Mouse (Mus musculus) lung, postnatal 36 days (tissue): ENCODE measurements around the gene Ppp1r18.

Experiments
- DNase-seq: peaks from one replicate; pipeline ENCODE4 v3.0.0; 2022; ENCODE audit warnings: mixed read lengths

Gene Ppp1r18

DNA sequence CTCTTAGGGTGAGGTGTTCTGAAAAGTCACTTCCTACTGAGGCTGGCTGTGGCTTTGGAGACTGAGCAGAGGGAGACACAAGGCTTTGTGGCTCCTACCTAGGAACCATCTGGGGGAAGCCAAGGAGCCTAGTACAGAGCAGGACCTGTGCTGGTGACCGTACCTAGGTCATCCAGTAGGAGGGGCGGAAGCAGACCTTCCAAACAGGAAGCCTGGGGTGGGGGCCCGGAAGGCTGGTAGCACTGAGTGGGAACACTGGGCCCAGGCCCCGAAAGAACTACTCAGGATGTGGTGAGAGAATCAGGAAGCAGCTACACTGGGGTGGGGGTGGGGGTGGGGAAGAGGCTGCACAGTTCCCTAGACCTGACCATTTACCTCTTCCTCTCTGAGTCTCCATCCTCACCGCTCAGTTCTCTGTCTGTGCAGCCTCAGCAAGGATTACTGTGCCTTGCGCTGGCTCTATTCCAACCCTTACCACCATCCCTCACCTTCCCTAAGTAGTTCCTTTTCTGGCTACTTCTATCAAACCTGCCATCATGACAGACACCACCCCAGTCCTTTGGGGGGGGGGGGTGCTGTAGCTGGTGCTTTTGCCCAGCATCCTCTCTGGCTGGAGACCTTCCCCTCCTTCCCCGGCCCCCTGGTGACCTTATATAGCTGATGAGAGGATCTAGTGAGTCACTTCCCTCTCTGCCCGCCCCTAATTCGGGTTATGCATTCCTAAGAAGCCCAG lies 4.9 kb downstream of the Ppp1r18 start:
- DNase-seq: peak; percentile 91

DNA sequence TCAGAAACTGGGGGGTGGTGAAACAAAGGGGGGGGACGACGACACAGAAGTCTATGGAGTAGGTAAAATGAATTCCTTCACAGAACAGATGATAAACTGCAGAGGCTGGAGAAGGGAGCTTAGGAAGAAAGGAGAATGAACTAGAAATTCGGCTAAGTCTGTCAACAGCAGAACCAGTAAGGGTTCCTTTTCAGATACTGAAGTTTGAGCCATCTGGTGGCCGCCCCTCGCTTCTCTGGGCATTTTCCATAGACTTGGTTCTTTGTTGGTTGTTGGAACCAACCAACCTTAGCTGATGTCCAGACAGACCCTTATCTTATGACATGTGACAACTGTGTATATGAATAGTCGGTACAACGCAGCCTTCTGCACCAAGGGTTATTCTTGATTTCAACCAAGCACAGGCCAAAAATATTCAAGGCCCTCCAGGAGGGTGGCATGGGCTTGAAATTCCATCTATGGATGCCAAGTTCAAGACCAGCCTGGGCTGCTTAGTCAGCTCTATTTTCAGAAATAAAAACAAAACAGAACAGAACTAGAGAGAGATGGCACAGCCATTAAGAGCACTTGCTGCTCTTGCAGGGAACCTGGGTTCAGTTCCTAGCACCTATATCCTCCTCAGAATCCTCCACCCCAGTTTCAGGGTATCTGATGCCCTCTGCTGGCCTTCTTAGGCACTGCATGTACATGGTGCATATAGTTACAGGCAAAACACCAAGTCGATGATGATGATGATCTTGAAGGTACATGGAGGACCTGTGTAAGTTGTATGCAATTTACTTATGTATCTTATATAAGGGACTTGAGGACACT lies 5.7 kb downstream of the Ppp1r18 start:
- peak; percentile 59 for DNase-seq

DNA sequence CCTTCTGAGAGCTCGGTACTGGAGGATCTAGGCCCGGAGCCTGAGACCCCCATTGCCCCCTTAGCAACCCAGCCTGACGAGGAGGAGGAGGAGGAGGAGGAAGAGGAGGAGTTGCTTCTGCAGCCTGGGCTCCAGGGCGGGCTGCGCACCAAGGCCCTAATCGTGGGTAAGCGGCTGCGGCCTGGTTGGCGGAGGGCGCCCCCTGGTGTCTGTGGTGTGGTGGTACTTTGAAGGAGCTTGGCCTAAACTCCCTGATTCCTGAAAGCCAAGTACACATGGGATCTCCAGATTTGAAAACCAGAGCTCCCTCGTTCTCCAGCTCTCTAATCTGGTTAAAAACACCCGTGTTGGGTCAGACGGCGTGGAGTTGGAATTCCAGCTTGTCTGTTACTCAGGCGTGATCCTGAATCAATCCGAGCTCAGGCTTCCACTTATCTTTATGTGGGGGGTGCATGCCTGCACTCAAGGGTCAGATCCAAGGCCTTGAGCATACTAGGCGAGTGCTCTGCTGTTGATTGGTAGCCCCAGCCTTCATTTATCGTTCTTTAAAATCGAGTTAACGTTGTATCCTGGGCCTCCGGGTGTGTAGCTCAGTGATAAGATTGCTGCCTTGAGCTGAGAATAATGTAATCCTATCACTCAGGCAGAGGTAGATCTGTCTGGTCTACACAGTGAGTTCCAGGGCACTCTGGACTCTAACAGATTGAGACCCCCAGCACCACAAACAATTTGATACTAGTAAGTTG lies 8.6 kb downstream of the Ppp1r18 start:
- DNase-seq: peak; percentile 90

DNA sequence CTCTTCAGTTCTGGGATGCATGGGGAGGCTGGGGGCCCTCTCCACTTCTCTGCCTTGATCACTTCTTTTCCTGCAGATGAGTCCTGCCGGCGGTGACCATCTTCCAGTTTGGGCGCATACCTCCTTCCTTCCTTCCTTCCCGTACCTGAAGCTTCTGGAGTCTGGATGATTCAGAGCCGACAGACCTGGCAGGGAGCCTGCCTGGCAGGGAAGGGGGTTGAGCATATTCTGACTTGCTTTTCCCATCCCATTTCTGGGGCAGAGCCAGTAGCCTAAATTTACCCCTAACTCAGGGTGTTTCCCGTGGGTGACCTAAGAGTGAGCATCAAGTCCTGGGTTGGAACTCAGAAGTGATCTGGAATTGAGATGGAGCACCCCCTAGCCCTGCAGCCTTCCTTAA lies 9.3 kb downstream of the Ppp1r18 start:
- no peak for DNase-seq

DNA sequence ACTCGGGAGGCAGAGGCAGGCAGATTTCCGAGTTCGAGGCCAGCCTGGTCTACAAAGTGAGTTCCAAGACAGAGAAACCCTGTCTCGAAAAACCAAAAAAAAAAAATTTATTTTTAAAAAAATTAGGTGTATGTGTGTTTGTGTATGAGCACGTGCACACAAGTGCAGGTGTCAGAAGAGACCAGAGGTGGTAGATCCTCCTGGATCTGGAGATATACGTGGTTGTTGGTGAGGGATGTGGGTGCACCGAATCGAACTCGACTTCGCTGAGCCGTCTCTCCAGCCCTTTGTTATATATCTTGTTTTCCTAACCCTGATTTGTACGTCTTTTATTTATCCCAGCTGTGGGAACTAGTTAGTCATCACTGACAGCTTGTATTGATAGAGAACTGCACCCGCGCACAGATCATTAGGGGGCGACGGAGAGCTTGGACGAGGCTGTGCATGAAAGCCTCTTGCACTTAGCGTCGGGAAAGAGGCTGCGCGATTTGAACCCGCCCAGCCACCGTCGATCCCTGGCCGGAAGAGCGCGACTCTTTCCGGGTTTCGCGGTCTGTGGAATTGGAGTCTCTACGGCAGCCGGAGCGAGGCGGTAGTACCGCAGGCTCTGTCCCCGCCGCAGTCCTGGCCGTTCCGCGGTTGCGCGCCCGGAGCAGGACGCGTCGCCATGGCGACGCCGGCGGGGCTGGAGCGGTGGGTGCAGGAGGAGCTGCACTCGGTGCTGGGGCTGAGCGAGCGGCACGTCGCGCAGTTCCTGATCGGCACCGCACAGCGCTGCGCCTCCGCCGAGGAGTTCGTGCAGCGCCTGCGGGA lies 14.1 kb downstream of the Ppp1r18 start, which contains the start of gene Dhx16:
Dhx16 (plus strand) TSS at position 575 of the 813 bp plus-strand sequence.
- peak; percentile 98 for DNase-seq

DNA sequence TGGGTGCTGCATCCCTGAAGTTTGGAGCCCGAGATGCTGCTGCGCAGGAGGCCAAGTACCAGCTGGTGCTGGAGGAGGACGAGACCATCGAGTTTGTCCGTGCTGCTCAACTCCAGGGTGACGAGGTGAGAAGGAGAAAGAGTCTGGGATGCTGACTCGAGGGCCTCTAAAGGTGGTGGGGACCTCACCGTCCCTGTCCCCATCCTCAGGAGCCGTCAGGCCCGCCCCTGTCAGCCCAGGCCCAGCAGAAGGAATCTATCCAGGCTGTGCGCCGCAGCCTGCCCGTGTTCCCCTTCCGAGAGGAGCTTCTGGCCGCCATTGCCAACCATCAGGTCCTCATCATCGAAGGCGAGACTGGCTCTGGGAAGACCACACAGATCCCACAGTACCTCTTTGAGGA lies 17.5 kb downstream of the Ppp1r18 start:
- DNase-seq: no peak

DNA sequence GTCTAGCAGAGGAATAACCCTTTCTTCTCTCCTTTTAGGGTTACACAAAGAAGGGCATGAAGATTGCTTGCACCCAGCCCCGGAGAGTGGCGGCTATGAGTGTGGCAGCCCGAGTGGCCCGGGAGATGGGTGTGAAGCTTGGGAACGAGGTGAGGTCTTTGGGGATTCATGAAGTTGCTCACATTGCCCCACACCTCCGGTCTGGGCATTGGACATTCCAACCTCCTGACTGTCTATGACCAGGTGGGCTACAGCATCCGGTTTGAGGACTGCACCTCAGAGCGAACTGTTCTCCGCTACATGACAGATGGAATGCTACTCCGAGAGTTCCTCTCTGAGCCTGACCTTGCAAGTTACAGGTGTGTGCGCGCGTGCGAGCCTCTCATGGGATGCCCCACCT lies 18.4 kb downstream of the Ppp1r18 start:
- no peak for DNase-seq

DNA sequence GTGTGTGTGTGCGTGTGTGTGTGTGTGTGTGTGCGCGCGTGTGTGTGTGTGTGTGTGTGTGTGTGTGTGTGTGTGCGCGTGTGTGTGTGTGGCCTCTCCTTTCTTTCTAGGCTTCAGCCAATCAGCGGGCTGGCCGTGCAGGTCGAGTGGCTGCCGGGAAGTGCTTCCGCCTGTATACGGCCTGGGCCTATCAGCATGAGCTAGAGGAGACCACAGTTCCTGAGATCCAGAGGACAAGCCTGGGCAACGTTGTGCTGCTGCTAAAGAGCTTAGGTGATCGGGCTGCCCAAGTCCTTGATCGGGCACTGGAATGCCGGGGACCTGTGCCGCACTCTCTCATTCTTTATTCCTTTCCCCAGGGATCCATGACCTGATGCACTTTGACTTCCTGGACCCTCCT lies 22.3 kb downstream of the Ppp1r18 start:
- no peak for DNase-seq

DNA sequence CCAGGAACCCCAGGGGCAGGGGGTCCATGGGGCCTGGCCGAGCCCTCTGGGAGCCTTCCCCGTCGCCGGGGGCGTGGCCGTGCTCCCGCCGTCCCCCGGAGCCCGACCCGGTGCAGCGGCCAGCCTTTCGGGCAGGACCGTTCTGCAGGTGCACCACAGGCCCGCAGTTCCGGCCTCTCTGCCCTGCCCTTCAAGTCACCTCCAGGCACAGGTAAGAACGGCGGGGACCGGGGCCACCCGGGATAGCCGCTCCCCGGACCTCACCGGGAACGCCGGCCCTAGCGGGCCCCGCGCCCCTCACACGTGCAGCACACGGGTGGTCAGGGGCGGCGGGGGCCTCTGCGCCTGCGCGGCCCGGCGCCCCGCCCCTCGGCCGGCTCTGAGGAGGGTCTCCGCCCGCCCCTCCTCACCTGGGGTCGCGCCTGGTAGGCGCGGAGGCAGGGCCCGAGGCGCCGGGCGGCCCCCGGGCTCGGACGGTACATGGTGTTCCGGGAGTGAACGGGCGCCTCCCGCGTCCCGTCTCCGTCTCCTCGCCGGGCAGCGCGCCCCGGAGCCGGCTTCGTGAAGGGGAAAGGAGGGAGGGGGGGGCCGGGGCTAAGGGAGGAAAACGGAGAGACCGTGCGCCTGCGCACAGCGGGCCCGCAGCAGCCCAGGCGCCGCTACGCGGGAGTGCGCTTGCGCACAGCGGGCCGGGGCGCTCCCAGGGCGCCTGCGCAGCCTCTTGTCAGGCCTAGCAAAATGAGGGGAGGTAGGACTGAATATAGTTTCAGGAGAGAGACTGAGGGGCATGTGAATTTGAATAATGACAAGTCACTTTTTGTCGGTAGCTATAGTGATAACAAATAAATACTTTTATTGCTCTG lies 31.6 kb downstream of the Ppp1r18 start, which contains the start of gene 2310061I04Rik:
2310061I04Rik (minus strand) TSS at position 651 of the 863 bp plus-strand sequence.
- peak; percentile 92 for DNase-seq

DNA sequence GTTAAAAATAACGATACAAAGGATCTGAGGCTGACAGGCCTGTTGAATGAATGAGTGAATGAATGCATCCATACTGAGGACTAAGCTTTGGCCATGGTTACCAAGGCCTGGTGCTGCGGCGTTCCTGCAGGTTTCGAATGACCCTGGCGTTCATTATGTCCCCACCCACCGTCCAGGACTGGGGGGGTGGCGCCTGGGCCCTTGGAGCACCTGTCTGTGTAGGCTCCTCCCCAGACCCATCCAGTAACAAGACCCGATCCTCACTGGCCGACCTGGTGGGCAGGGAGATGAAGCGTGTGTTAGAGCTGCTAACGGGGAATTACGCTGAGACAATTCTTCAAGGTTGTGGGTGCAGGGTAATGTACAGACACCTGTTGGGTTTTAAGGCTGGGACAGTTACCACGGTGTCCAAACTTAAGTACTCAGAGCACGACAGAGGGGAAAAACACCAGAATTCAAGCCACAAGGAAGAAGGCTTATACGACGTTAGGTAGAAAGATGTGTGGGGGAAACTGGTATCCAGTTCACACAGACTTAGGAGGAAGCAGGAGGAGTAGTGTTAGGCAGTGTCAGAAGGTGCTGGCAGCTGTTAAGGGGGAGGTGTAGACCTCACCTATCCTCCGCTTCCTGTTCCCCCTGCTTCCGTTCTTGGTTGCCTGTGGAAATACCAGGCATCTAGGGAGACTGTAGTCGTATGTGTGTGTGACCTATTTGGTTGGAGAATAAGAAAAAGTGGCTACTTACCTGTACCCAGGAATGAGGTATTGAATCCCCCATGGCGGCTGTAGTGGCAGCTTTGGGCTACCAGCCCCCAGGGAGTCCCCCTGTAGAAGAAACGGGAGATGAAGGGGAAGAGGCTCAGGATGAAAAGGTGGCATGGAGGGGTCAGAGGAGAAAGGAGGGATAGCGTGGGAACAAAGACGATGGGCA lies 32.5 kb downstream of the Ppp1r18 start:
- no peak for DNase-seq

DNA sequence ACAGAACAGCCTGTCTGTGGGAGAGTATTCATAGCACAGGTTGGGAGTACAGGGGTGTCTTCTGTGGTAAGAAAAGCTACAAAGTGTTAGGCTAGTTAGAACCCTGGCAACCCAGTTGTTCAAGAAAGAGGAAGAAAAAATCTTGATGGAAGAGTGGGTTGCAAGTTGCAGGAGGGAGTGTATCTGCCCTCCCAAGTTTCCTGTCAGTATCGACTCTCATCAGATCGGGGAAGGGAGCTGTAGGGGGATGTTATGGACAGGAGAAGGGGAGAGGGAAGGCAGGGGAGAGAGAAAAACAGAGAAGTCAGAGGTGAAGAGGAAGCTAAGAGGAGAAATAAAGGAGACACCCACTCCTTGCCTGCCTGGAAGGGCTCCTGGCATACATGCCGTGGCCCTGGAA lies 35.2 kb downstream of the Ppp1r18 start:
- DNase-seq: no peak

DNA sequence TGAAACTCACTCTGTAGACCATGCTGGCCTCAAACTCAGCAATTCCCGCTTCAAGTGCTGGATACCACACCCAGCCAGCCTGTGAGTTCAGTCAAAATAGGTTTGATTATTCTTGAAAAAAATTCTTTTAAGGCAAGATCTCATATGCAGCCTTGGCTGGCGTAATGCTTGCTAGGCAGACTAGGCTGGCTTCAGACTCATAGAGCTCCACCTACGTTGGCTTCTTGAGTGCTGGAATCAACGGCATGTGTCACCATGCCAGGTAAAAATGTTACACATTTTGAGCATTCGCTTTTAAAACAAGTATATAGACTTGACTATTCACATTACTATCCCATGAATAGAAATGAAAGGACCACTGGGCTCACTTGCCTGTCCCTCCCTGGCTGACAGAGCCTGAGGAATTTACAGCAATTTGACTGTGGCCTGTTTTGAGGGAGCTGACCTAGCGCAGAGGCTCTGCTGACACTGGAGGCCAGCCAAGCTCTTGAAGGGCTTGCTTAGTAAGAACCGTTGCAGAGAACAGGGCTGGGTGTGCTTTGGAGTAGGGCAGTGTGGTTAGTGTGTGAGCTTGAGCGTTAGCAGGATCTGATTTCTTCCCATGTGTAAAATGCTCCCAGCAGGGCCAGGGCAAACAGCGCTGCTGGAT lies 38.1 kb downstream of the Ppp1r18 start:
- DNase-seq: peak; percentile 88

DNA sequence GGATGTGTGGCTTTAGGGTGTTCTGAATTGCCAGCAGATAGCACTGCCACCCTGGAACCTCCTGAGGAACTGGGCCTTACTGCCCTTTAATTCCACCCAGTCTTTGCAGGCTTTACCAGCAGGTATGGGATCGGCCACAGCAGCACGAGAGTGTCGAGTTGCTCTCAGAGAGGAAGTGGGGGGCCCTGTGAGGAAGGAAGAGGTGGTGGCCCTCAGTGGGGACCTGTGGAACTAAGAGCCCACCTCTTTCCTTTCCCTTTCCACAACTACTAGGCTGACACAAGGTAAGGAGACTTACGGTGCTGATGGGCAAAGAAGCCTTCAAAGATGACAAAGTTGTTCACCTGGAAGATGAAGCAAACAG lies 38.6 kb downstream of the Ppp1r18 start:
- no peak for DNase-seq

DNA sequence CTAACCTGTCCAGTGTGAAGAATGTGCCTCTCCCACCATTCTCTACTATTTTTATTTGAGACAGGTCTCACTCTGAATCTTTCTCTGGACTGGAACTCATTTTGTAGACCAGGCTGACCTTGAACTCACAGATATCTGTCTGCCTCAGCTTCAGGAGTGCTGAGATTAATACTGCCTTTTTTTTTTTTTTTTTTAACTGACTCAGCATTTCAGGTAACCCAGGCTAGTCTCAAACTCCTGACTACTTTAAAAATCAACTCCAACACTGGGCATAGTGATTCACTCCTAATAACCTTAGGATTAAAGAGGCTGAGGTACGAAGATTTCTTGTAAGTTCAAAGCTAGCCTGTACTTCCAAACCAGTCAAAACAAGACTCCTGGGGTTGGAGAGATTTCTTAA lies 40.2 kb downstream of the Ppp1r18 start:
- no peak for DNase-seq

DNA sequence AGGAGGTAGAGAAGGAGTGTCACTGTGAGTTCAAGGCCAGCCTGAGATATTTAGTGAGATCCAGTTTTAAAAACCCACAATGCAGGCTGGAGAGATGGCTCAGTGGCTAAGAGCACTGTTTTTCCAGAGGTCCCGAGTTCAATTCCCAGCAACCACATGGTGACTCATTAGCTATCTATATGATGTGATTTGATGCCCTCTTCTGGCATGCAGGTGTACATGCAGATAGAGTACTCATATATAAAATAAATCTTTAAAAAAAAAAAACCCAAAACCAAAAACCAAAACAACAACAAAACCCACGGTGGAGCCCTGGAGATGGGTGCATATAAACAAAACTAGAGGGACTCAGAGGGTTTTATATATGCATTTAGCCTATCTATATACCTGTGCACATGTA lies 42.2 kb downstream of the Ppp1r18 start:
- peak; percentile 32 for DNase-seq

DNA sequence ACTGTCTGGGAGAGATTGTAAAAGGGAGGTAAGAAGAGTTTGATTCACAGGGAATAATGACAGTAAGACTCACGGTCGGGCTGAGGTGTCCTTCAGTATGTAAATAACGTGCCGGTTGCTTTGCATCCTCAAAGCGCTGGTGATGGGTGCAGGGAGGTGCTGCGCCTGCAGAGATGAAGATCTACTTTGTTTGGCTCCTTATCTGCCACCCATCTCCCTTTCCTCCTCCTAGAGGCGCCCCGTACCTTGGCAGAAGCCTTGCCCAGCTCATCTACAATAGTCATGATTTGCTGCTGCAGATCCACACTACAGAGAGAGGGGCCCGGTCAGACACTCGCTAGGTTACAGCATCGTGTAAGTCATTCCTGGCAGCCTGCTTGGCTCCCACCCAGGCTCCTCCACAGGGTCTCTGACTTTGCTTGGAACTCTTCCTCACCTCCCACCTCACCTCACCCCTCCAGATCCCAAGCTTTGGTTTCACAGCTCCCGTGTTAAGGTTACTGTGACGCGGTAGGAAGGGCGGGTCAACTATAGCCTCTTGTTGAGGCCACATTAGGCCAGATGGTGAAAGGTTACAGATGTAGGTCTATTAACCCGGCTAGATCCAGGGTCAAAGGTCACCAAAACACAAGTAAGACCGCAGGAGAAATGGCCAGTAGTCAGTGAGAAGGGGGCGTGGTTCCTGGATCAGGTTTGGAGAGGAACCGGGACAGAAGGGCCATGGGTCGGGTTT lies 44.0 kb downstream of the Ppp1r18 start:
- DNase-seq: no peak

DNA sequence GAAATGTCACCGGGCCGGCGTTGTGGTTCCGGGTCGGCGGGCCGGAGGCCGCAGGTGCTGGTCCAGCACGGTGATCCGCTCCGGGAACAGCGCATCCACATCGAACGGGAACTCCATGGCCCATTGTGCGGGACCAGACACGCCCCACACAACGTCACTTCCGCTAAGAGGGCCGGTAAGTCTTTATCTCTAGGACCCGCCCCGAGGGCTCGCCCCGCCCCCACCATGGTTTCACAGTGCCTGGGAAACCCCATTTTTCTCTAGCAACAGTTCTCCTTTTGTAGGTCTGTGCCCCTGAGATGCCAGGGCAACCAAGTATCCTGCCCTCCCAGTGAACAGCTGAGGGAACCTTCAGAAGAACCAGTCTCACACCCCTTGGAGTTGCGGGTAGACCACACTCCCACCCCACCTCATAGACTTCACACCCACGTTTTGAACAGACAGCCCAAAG lies 44.6 kb downstream of the Ppp1r18 start, which contains the start of gene Atat1:
Atat1 (minus strand) TSS at position 157 of the 451 bp plus-strand sequence.
- DNase-seq: peak; percentile 99

DNA sequence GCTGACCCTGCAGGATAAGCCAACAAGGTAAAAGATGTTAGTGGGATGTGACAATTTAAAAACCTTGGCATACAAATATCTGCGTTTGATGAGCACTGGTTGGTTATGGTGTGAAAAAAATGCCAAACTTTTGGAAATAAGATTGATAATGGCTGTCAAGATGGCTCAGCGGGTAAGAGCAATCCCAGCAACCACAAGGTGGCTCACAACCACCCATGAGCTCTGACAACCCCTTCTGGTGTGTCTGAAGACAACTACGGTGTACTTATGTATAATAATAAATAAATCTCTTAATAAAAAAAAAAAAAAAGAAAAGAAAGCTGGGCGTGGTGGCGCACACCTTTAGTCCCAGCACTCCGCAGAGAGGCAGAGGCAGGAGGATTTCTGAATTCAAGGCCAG lies 49.6 kb downstream of the Ppp1r18 start:
- DNase-seq: no peak
